Mouse (Mus musculus): ENCODE results near the gene Zscan29.

DNA sequence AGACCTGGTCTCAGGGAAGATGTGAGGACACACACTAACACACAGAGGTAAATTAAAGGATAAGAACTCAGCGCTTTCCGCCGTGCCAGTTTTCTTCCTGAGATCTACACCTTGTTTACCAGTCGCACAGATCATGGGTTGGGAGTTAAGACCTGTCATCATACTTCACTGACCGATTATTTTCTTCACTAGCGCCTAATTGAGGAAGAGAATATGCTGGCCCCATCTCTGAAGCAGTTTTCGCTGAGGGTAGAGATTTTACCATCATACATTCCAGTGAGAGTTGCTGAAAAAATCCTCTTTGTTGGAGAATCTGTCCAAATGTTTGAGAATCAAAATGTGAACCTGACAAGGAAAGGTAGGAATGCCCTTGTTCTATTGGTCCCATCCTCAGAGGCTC, 13.2 kb upstream of the Zscan29 start:
- no peak for TF ChIP-seq CTCF (IDR thresholded peaks at IDR 0.05; ENCODE audit: low read depth)
- no peak for TF ChIP-seq EP300 (IDR thresholded peaks at IDR 0.05; ENCODE audit: low read depth)

Measured in liver, postnatal 0 days (tissue).